Comparison of ENCODE assay signal across 18 mouse cellular contexts in the genomic region with DNA sequence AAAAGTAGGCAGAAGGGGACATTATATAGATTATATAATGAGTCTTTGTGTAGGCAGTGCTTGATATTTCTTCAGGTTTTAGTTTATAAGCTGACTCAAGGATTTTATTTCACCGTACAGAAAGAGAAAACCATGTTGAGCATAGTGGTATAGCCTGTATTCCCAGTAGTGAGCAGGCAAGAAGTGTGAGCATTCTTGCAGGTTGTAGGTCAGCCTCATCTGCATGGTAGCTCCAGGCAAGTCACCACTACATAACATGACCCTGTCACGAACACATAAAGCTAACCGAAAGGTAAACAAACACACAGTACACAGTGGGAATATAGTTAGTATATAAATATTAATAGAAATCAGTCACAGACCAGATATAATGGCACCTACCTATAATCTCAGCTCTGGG. TPM values are rescaled to one million over a fixed set of nuclear protein-coding genes. Genes with fewer than 3 reads are reported as not detected.
DNase-seq lines count a peak whose midpoint lies in the region; ATAC-seq lines count a peak whose summit lies in the region.
"Had no signal": no experiment of that assay in that cellular context is flagged by ENCODE, and none has a peak within 500 bp of the region (broad histone marks: within the 10 kb centered on the region; RNA-seq: fewer than 3 reads in every experiment).

No protein-coding gene starts in this region.

- ATAC-seq in embryonic facial prominence, embryonic 12.5 days (ENCODE audit: insufficient number of reproducible peaks, insufficient read depth, low FRiP score, low TSS enrichment), result 0 out of 2 replicates have a peak, but pooled peaks have one; percentile 47
- ATAC-seq in hindbrain, embryonic 13.5 days (ENCODE audit: low FRiP score), result no peak
- ATAC-seq in midbrain, embryonic 14.5 days (ENCODE audit: low FRiP score, low TSS enrichment), result no peak
- no peak for ATAC-seq in intestine, embryonic 16.5 days
- ATAC-seq: CD4-positive, CD25-positive, alpha-beta regulatory T cell, adult 4 months; liver, embryonic 12.5 days had no signal

- 0 out of 2 replicates have a peak, but pooled peaks cover 8% of the 10 kb centered on the region for H3K4me1 ChIP-seq in embryonic facial prominence, embryonic 12.5 days
- peaks cover 17% of the 10 kb centered on the region for H3K4me1 ChIP-seq in embryonic facial prominence, embryonic 10.5 days
- peaks cover 46% of the 10 kb centered on the region for H3K4me1 ChIP-seq in forebrain, embryonic 10.5 days
- peaks cover 20% of the 10 kb centered on the region for H3K4me1 ChIP-seq in hindbrain, embryonic 13.5 days (replicated peaks)
- peaks cover 19% of the 10 kb centered on the region for H3K4me1 ChIP-seq in midbrain, embryonic 14.5 days (ENCODE audit: control insufficient read depth, insufficient read depth, low read length)
- H3K4me1 ChIP-seq in intestine, embryonic 16.5 days (ENCODE audit: control insufficient read depth, insufficient read depth, low read length), result no peaks in the 10 kb centered on the region
- H3K4me1 ChIP-seq: heart, embryonic 15.5 days; liver, embryonic 12.5 days had no signal

- H3K9me3 ChIP-seq in embryonic facial prominence, embryonic 12.5 days, result no peaks in the 10 kb centered on the region
- H3K9me3 ChIP-seq in embryonic facial prominence, embryonic 10.5 days, result no peaks in the 10 kb centered on the region
- no peaks in the 10 kb centered on the region for H3K9me3 ChIP-seq in forebrain, embryonic 10.5 days
- no peaks in the 10 kb centered on the region for H3K9me3 ChIP-seq in hindbrain, embryonic 13.5 days
- H3K9me3 ChIP-seq in midbrain, embryonic 14.5 days (ENCODE audit: control insufficient read depth, low read length), result no peaks in the 10 kb centered on the region
- no peaks in the 10 kb centered on the region for H3K9me3 ChIP-seq in intestine, embryonic 16.5 days (ENCODE audit: control insufficient read depth, low read length)
- H3K9me3 ChIP-seq: G1E; heart, embryonic 15.5 days; limb, embryonic 10.5 days; liver, embryonic 12.5 days had no signal

- no peak overlapping the region for H3K4me3 ChIP-seq in embryonic facial prominence, embryonic 12.5 days
- no peak overlapping the region for H3K4me3 ChIP-seq in embryonic facial prominence, embryonic 10.5 days
- peak overlapping the region; percentile 0; the same call in 1 of the 2 replicates for H3K4me3 ChIP-seq in forebrain, embryonic 10.5 days
- H3K4me3 ChIP-seq in hindbrain, embryonic 13.5 days, result no peak overlapping the region
- no peak overlapping the region for H3K4me3 ChIP-seq in midbrain, embryonic 14.5 days (replicated peaks; ENCODE audit: low read depth, low read length)
- H3K4me3 ChIP-seq in intestine, embryonic 16.5 days (ENCODE audit: low read length), result no peak overlapping the region
- H3K4me3 ChIP-seq: heart, embryonic 15.5 days; limb, embryonic 10.5 days; liver, embryonic 12.5 days had no signal

- DNase-seq in embryonic facial prominence, embryonic 10.5 days (ENCODE audit: low spot score), result no peak
- DNase-seq in forebrain, embryonic 10.5 days (ENCODE audit: extremely low spot score, low spot score), result no peak
- DNase-seq in midbrain, embryonic 14.5 days, result no peak
- DNase-seq in gastrocnemius, postnatal 25 days, result no peak
- no peak for DNase-seq in kidney, postnatal 36 days
- DNase-seq: kidney, adult 9 months; lung, embryonic 14.5 days; right cerebral cortex, postnatal 4 days; thymus, postnatal 36 days had no signal

- WGBS in embryonic facial prominence, embryonic 12.5 days, result 63% methylated on average over 3 of the region's 3 CpGs
- WGBS in embryonic facial prominence, embryonic 10.5 days, result 72% methylated on average over 3 of the region's 3 CpGs
- 65% methylated on average over 3 of the region's 3 CpGs for WGBS in forebrain, embryonic 10.5 days
- 71% methylated on average over 3 of the region's 3 CpGs for WGBS in hindbrain, embryonic 13.5 days
- 33% methylated on average over 3 of the region's 3 CpGs for WGBS in midbrain, embryonic 14.5 days
- 80% methylated on average over 3 of the region's 3 CpGs for WGBS in intestine, embryonic 16.5 days

- 0 out of 2 replicates have a peak, but pooled peaks cover 2% of the 10 kb centered on the region for H3K36me3 ChIP-seq in embryonic facial prominence, embryonic 12.5 days
- no peaks in the 10 kb centered on the region for H3K36me3 ChIP-seq in embryonic facial prominence, embryonic 10.5 days (replicated peaks)
- H3K36me3 ChIP-seq in forebrain, embryonic 10.5 days (replicated peaks), result no peaks in the 10 kb centered on the region
- H3K36me3 ChIP-seq in hindbrain, embryonic 13.5 days, result no peaks in the 10 kb centered on the region
- no peaks in the 10 kb centered on the region for H3K36me3 ChIP-seq in midbrain, embryonic 14.5 days (ENCODE audit: control insufficient read depth, insufficient read depth, low read length)
- H3K36me3 ChIP-seq in intestine, embryonic 16.5 days (ENCODE audit: control insufficient read depth, insufficient read depth, low read length), result no peaks in the 10 kb centered on the region
- H3K36me3 ChIP-seq: heart, embryonic 15.5 days; limb, embryonic 10.5 days; liver, embryonic 12.5 days had no signal

- no peaks in the 10 kb centered on the region for H3K27me3 ChIP-seq in embryonic facial prominence, embryonic 12.5 days
- no peaks in the 10 kb centered on the region for H3K27me3 ChIP-seq in embryonic facial prominence, embryonic 10.5 days (replicated peaks; ENCODE audit: low read depth, poor library complexity, severe bottlenecking)
- no peaks in the 10 kb centered on the region for H3K27me3 ChIP-seq in forebrain, embryonic 10.5 days (ENCODE audit: poor library complexity, severe bottlenecking)
- H3K27me3 ChIP-seq in hindbrain, embryonic 13.5 days, result no peaks in the 10 kb centered on the region
- H3K27me3 ChIP-seq in midbrain, embryonic 14.5 days (ENCODE audit: control insufficient read depth, insufficient read depth, low read length), result no peaks in the 10 kb centered on the region
- no peaks in the 10 kb centered on the region for H3K27me3 ChIP-seq in intestine, embryonic 16.5 days (replicated peaks; ENCODE audit: control insufficient read depth, insufficient read depth, low read length)
- H3K27me3 ChIP-seq: heart, embryonic 15.5 days; liver, embryonic 12.5 days had no signal

- no peak overlapping the region for H3K9ac ChIP-seq in embryonic facial prominence, embryonic 12.5 days
- no peak overlapping the region for H3K9ac ChIP-seq in hindbrain, embryonic 13.5 days
- no peak overlapping the region for H3K9ac ChIP-seq in midbrain, embryonic 14.5 days (replicated peaks; ENCODE audit: low read length)
- H3K9ac ChIP-seq in intestine, embryonic 16.5 days (ENCODE audit: low read depth, low read length), result no peak overlapping the region
- H3K9ac ChIP-seq: heart, embryonic 15.5 days; liver, embryonic 12.5 days; lung, embryonic 14.5 days had no signal

- peak overlapping the region; percentile 66; the same call in 1 of the 2 replicates for H3K27ac ChIP-seq in embryonic facial prominence, embryonic 12.5 days
- no peak overlapping the region for H3K27ac ChIP-seq in embryonic facial prominence, embryonic 10.5 days (replicated peaks)
- peak overlapping the region; percentile 72 for H3K27ac ChIP-seq in forebrain, embryonic 10.5 days
- H3K27ac ChIP-seq in hindbrain, embryonic 13.5 days, result peak overlapping the region; percentile 36
- peak overlapping the region; percentile 68 for H3K27ac ChIP-seq in midbrain, embryonic 14.5 days (replicated peaks; ENCODE audit: low read depth, low read length)
- no peak overlapping the region for H3K27ac ChIP-seq in intestine, embryonic 16.5 days (ENCODE audit: low read length)
- H3K27ac ChIP-seq: heart, embryonic 15.5 days; limb, embryonic 10.5 days; liver, embryonic 12.5 days; macrophage had no signal

- H3K4me2 ChIP-seq in embryonic facial prominence, embryonic 12.5 days (replicated peaks), result no peak overlapping the region
- no peak overlapping the region for H3K4me2 ChIP-seq in hindbrain, embryonic 13.5 days
- no peak overlapping the region for H3K4me2 ChIP-seq in midbrain, embryonic 14.5 days (ENCODE audit: low read length)
- no peak overlapping the region for H3K4me2 ChIP-seq in intestine, embryonic 16.5 days (ENCODE audit: low read depth, low read length)
- H3K4me2 ChIP-seq: heart, embryonic 15.5 days; liver, embryonic 12.5 days; lung, embryonic 14.5 days had no signal

RNA-seq across cellular contexts. Expression of a gene that starts 47.2 kb away (rescaled TPM):
- polyA plus RNA-seq in embryonic facial prominence, embryonic 12.5 days (2016; fragmentation: Nextera tagmentation; extraction: Ambion mirVana), result 20.5 and 21.4 TPM in 2 replicates
- 12.0 and 14.9 TPM in 2 replicates for polyA plus RNA-seq in embryonic facial prominence, embryonic 10.5 days (2016; fragmentation: Nextera tagmentation; extraction: Ambion mirVana)
- polyA plus RNA-seq in forebrain, embryonic 10.5 days (2016; fragmentation: Nextera tagmentation; extraction: Ambion mirVana), result 13.5 and 15.1 TPM in 2 replicates
- 18.0 and 18.2 TPM in 2 replicates for polyA plus RNA-seq in hindbrain, embryonic 13.5 days (2015; fragmentation: Nextera tagmentation; extraction: Ambion mirVana)
- 15.1 and 18.0 TPM in 2 replicates for polyA plus RNA-seq in midbrain, embryonic 14.5 days (2014; fragmentation: Nextera tagmentation; extraction: Ambion mirVana)
- 80.5 and 91.5 TPM in 2 replicates for polyA plus RNA-seq in intestine, embryonic 16.5 days (2015; fragmentation: Nextera tagmentation; extraction: Ambion mirVana)
- total RNA-seq in gastrocnemius, postnatal 25 days (2021), result 10 to 100 TPM; 16.0 to 19.0 TPM

Comparison
In these comparisons a context has a peak if more than half of its experiments do, and no peak if none do; other contexts are left out.
1. H3K27ac ChIP-seq: peak in embryonic facial prominence, embryonic 12.5 days (single experiment), forebrain, embryonic 10.5 days (single experiment), hindbrain, embryonic 13.5 days (single experiment) and midbrain, embryonic 14.5 days (single experiment); none in embryonic facial prominence, embryonic 10.5 days (single experiment) and intestine, embryonic 16.5 days (single experiment).